Mouse (Mus musculus) brain, embryonic 14.5 days (tissue): ENCODE measurements around the gene Myom3.

Experiments
- CTCF ChIP-seq: fragments of 200-500 bp; IDR thresholded peaks from 2 replicates; pipeline ENCODE4 v1.5.1; 2012; ENCODE audit warnings: inconsistent platforms, mild to moderate bottlenecking, moderate library complexity, borderline replicate concordance; ENCODE audit not compliant: insufficient read depth, insufficient read length; ENCODE audit errors: extremely low read depth
- POLR2A ChIP-seq: fragments of 200-500 bp; IDR thresholded peaks from 2 replicates; pipeline ENCODE4 v1.6.1; 2012; ENCODE audit warnings: mild to moderate bottlenecking, inconsistent platforms, borderline replicate concordance; ENCODE audit not compliant: poor library complexity, insufficient read depth, insufficient read length, severe bottlenecking; ENCODE audit errors: extremely low read depth

- TF ChIP-seq POLR2A, result no peak
- no peak for TF ChIP-seq CTCF
Observed at GRCm38 (mm10) chr4:135787271-135787670, 27.8 kb downstream of the Myom3 start.
